Mouse (Mus musculus): ENCODE measurements around the gene Try5. TPM values are rescaled to one million over a fixed set of nuclear protein-coding genes. Genes with fewer than 3 reads are reported as not detected.

Try5 gene
- 0.61 and 2.0 TPM in 2 replicates for polyA plus RNA-seq (2012; rRNA removed)

GRCm38 (mm10) chr6:41316741-41317140, at the start of gene Try5:
Gene Try5 (minus strand): TSS chr6:41316841.

GRCm38 (mm10) chr6:41353932-41354331, 37.3 kb upstream of the Try5 start, which contains the start of gene Try10:
Gene Try10 (plus strand): TSS chr6:41354105.

GRCm38 (mm10) chr6:41301969-41302368, 14.7 kb downstream of the Try5 start, which contains the start of gene Try4:
Gene Try4 (plus strand): TSS chr6:41302269.

Other genes with a start within 250 kb of the Try5 start
- 0.68 and 4.7 TPM in 2 replicates for gene Try4, start 14.6 kb downstream of the Try5 start, polyA plus RNA-seq (2012; rRNA removed)
- not detected in 2 replicates for gene Try10, start 37.3 kb upstream of the Try5 start, polyA plus RNA-seq (2012; rRNA removed)
- gene Prss3, start 60.8 kb upstream of the Try5 start, polyA plus RNA-seq (2012; rRNA removed) = not detected in 2 replicates
- not detected in 2 replicates for gene Gm5771, start 75.5 kb upstream of the Try5 start, polyA plus RNA-seq (2012; rRNA removed)
- gene Gm10334, start 129.3 kb upstream of the Try5 start, polyA plus RNA-seq (2012; rRNA removed) = not detected in 2 replicates
- gene Prss1, start 142.1 kb upstream of the Try5 start, polyA plus RNA-seq (2012; rRNA removed) = not detected in 2 replicates
- gene Prss2, start 204.9 kb upstream of the Try5 start, polyA plus RNA-seq (2012; rRNA removed) = 1.4 and 5.8 TPM in 2 replicates

Measured in ovary, adult 2 months (tissue).